24 mouse cellular contexts compared by ENCODE assay signal in the genomic region with DNA sequence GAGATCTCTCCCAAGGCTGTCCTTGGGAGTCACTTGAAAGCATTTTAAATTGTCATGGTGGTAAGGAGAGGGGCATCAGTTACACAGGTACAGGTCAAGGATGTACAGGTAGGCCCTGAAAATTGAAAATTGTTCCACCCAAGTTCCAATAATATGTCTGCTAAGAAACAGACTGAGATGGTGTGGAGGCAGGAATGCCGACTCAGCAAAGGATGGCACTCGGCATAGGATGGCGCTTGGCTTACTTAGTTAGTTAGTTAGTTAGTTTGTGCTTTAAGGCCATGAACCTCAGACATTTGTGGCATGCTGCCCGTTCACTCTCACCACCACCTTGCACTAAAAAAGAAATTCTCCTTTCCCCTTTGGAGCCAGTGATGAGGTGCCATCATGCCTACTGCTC.
"Had no signal": no experiment of that assay in that cellular context is flagged by ENCODE, and none has a peak within 500 bp of the region (broad histone marks: within the 10 kb centered on the region; RNA-seq: fewer than 3 reads in every experiment).

No protein-coding gene starts in this region.

- DNase-seq: cerebellum, adult 9-11 months; cerebellum, postnatal 10 days; cerebellum, postnatal 14 days; cerebellum, postnatal 25 days; cerebellum, postnatal 36 days; embryo, embryonic 11 days; forebrain, postnatal 0 days; gastrocnemius, adult 2 months; gastrocnemius, postnatal 10 days; gastrocnemius, postnatal 14 days; gastrocnemius, postnatal 25 days; gastrocnemius, postnatal 36 days; heart, adult 11 months; heart, adult 18-20 months; heart, adult 2 months had no signal

- H3K27ac ChIP-seq: embryonic facial prominence, embryonic 10.5 days; embryonic facial prominence, embryonic 12.5 days; embryonic facial prominence, embryonic 13.5 days; embryonic facial prominence, embryonic 15.5 days; forebrain, embryonic 10.5 days; forebrain, embryonic 12.5 days; forebrain, embryonic 13.5 days; forebrain, embryonic 15.5 days; gastrocnemius, adult 2 months; heart, adult 2 months had no signal

- H3K9me3 ChIP-seq: embryonic facial prominence, embryonic 10.5 days; embryonic facial prominence, embryonic 12.5 days; embryonic facial prominence, embryonic 13.5 days; embryonic facial prominence, embryonic 15.5 days; forebrain, embryonic 10.5 days; forebrain, embryonic 12.5 days; forebrain, embryonic 13.5 days; forebrain, embryonic 15.5 days had no signal

- H3K4me3 ChIP-seq: embryonic facial prominence, embryonic 10.5 days; embryonic facial prominence, embryonic 12.5 days; embryonic facial prominence, embryonic 13.5 days; embryonic facial prominence, embryonic 15.5 days; erythroblast, embryonic 14.5 days; forebrain, embryonic 10.5 days; forebrain, embryonic 12.5 days; forebrain, embryonic 13.5 days; forebrain, embryonic 15.5 days; gastrocnemius, adult 2 months; heart, adult 2 months had no signal

- H3K4me1 ChIP-seq: embryonic facial prominence, embryonic 12.5 days; embryonic facial prominence, embryonic 13.5 days; forebrain, embryonic 10.5 days; forebrain, embryonic 12.5 days; forebrain, embryonic 13.5 days; forebrain, embryonic 15.5 days had no signal

- H3K27me3 ChIP-seq: embryonic facial prominence, embryonic 12.5 days; embryonic facial prominence, embryonic 13.5 days; embryonic facial prominence, embryonic 15.5 days; forebrain, embryonic 12.5 days; forebrain, embryonic 13.5 days; forebrain, embryonic 15.5 days had no signal

- H3K9ac ChIP-seq: embryonic facial prominence, embryonic 12.5 days; embryonic facial prominence, embryonic 13.5 days; embryonic facial prominence, embryonic 15.5 days; forebrain, embryonic 12.5 days; forebrain, embryonic 13.5 days; forebrain, embryonic 15.5 days; forebrain, postnatal 0 days had no signal

- H3K36me3 ChIP-seq: embryonic facial prominence, embryonic 10.5 days; embryonic facial prominence, embryonic 12.5 days; embryonic facial prominence, embryonic 13.5 days; embryonic facial prominence, embryonic 15.5 days; forebrain, embryonic 10.5 days; forebrain, embryonic 12.5 days; forebrain, embryonic 15.5 days had no signal

- H3K4me2 ChIP-seq: embryonic facial prominence, embryonic 12.5 days; embryonic facial prominence, embryonic 13.5 days; embryonic facial prominence, embryonic 15.5 days; forebrain, embryonic 12.5 days; forebrain, embryonic 13.5 days; forebrain, embryonic 15.5 days had no signal
